Mouse (Mus musculus) G1E-ER4 (cell line): ENCODE measurements around the gene Nhp2. TPM values are rescaled to one million over a fixed set of nuclear protein-coding genes. Genes with fewer than 3 reads are reported as not detected.

Experiments used
- GATA1 ChIP-seq: IDR thresholded peaks from one replicate; pipeline ENCODE4 v1.8.0; 2012; ENCODE audit warnings: low read length, inconsistent platforms
- polyA plus RNA-seq: library from polyadenylated mRNA; stranded (reverse); fragments of >175 nt; gene quantifications from 2 replicates; pipeline ENCODE4 v1.2.3, GENCODE M21; 2012

The Nhp2 gene
- polyA plus RNA-seq: 247 and 258 TPM in 2 replicates

DNA sequence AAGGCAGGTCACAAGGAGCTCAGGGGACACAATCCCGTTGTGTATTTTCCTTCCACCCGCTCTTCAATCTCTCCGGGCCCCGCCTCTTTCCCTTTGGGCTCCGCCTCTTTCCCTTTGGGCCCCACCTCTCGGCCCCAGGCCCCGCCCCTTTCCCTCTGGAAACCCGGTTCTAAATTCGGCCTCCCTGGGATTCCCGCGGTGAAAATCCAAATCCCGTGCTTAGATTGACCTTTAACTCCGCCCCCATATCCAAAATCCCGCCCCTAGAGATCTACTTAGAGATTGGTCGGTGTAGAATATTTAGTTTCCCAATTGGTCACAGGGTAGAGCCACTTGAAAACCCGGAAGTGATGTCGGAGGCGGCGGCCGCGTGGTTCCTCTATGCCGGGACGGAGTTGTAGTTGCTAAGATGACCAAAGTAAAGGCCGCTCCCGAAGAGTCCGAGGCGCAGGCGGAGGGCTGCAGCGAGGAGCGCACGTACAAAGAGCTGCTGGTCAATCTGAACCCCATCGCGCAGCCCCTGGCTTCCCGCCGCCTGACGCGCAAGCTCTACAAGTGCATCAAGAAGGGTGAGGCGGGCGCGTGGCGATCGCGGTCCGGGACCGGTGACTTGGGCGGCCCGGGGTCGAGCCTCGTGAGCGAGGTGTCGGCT is at the start of gene Nhp2:
Nhp2 (plus strand) TSS at position 327 of the 652 bp plus-strand sequence.
- TF ChIP-seq GATA1: no peak

DNA sequence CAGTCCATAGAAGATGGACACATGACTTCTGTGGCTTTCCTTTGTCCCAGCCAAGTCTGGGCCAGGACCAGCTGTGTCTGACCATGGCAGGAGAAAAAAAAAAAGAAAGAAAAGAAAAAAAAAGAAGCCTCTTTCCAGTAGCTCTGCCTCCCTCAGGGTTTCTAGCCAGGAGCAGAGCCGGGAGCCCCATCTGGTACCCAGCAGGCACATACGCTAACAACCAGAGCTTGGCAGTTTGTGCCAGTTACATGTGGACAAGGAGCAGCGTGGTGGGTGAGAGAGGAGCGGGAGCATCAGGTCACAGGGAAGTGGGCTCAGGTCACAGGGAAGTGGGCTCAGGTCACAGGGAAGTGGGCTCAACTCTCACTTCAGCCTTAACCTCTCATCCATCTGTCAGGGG is 43.1 kb upstream of the Nhp2 start:
- TF ChIP-seq GATA1: no peak

DNA sequence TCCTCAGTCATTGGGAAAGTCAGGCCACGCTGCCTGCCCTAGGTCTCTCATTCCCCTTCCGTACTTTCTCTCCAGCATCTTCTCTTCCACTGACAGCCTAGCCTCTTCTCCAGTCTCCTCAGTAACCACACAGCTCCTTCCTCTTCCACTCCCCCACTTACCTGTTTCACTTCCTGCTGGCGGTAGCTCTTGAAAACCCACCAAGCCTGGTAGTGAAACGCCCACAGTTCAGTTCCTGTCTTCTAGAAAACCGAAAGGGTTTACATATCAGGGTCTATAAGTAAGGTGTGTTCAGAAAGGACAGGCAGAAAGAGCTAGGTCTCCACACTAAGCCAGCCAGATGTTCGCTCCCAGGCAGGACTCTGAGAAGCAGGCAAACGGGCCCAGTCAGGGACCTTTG is 41.9 kb upstream of the Nhp2 start:
- no peak for TF ChIP-seq GATA1

- TF ChIP-seq GATA1: no peak
Measured at GRCm38 (mm10) chr11:51579024-51579423, 40.5 kb upstream of the Nhp2 start.

DNA sequence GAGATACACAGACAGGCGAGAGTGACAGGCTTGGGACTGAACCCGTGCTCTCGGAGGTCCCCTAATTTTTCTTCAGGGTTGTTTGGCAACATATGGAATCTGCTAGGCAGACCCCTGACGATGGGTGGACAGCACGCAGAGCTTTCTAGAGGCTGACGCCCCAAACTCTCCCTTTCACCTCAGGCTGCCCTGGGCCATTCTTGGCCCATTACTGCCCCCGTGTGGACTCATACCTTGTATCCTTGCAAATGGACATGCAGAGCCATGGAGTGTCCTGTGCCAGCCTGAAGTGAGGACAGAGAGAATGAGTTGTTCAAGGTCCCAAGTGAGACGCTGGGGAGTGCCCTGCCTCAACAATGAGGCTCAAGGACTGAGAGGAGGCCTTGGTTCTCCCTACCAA is 36.8 kb upstream of the Nhp2 start:
- no peak for TF ChIP-seq GATA1

DNA sequence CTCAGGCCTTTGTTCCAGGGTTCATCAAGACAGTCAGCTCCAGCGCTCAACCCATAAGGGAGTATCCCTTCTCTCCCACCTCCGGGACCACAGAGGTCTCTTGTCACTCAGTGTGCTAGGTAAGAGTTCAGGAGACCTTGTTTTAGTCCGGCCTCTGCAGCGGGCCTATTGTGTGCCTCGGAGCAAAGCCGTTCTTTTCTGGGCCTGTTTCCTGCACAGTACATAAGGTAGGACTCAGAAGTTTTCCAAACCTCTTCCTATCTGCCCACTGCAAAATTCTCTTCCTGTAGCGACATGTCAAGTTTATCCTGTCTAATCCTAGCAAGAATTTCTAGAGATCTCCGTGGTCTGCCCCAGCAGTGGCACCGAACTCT is 35.5 kb upstream of the Nhp2 start:
- TF ChIP-seq GATA1: no peak

DNA sequence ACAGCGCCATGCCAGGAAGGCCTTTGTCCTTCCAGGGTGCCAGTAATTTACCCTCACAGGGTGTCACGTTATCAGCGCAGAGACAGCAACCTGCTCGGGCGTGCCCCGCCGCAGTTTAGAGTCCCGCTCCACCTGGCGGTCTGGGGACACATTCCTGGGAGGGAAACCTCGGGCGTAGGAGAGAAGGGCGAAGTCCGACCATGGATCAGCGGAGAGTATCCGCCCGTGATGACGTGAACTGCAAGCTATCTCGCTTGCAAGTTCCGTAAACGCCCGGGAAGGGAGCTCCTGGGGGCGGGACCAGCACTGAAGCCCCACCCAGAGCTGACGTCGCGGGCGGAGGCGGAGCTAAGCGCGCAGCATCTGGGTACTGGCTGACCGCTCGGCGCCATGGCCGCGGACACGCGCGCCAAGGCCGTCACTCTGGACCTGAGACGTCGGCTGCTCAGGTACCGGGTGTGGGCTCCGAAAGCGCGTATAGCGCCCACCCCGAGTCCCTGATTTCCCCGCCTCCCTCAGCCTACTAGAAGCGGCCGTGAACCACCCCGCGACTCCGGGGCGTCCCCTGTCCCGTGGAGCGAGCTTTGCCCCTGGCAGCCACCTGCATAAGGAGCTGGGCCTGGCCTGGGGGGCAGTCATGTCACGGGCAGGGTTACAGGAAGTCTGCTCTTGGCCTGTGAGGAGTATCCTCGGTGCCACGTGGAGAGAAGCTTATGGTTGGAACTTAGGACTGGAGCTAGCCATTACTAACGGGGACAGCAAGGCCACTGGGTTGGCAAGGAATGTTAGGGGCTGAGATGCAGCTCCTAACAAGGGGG is 34.9 kb upstream of the Nhp2 start, which contains the start of gene Phykpl:
Phykpl (plus strand) TSS at position 327 of the 818 bp plus-strand sequence.
- TF ChIP-seq GATA1: no peak

GRCm38 (mm10) chr11:51585608-51586252 is 33.8 kb upstream of the Nhp2 start:
- TF ChIP-seq GATA1: no peak

DNA sequence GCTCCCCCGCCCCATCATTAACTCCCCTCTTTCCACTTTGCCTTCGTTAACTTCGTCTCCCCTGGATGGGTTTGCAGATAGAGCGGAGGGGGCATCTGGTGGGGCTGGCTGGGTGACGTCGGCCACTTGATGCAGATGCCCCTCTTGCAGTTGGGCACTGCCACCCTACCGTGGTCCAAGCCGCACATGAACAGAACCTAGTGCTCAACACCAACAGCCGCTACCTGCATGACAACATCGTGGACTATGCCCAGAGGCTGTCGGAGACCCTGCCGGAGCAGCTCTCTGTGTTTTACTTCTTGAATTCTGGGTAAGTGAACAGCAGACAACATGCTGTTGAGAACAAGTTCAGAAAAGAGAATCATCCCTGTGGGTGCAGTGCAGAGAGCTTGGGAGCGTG is 33.1 kb upstream of the Nhp2 start:
- no peak for TF ChIP-seq GATA1

DNA sequence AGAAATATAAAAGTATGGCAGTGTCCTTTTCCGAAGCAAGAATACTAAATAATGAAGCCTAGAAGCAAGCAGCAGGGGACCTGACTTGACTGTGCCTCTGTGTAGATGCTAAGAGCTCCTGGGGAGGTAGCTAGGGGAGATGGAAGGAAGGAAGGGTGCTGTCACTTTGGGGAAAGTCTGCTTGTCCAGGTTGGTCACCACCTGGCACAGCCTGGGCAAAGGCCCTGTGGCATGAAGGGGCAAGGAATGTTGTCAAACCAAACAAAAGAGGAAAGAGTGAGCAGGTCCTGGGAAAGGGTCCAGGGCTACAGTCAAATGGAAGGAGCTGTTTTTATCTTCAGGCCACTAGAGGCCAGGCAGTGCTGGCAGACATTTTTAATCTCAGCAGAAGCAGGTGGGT is 32.5 kb upstream of the Nhp2 start:
- TF ChIP-seq GATA1: no peak

- TF ChIP-seq GATA1: no peak
Measured at GRCm38 (mm10) chr11:51588833-51589232, 30.7 kb upstream of the Nhp2 start.

DNA sequence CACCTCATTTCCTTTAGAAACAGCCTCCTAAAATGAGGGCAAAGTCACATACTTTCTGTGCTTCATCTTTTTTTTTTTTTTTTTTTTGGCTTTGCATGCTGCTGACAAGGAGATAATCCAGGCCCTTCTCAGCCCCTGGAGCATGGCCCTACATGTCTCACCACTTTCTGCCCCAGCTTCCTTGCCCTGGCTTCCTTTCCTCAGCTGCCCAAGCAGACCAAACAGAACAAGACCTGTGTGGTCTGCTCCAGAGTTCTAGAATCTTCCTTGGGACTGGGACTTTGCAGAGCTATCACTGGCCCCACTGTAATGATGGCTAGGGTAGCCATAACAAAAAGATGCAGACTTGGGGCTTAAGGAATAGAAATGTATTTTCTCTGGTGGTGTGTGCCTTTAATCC is 29.5 kb upstream of the Nhp2 start:
- TF ChIP-seq GATA1: no peak

GRCm38 (mm10) chr11:51591168-51591567 is 28.4 kb upstream of the Nhp2 start:
- no peak for TF ChIP-seq GATA1

DNA sequence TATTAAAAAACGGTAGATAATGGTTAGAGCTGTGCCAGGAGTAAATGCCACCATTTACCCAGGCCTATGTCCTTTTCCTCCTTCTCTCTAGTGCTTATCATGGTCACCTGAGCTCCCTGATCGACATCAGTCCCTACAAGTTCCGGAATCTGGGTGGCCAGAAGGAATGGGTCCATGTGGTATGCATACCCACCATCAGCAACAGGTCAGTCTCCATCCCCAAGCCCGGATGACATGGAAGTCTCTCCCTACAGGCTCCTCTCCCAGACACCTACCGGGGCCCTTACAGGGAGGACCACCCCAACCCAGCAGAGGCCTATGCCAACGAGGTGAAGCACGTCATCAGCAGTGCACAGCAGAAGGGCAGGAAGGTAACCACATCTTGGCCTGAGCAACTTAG is 27.6 kb upstream of the Nhp2 start:
- no peak for TF ChIP-seq GATA1

GRCm38 (mm10) chr11:51593368-51593767 is 26.2 kb upstream of the Nhp2 start:
- TF ChIP-seq GATA1: no peak

DNA sequence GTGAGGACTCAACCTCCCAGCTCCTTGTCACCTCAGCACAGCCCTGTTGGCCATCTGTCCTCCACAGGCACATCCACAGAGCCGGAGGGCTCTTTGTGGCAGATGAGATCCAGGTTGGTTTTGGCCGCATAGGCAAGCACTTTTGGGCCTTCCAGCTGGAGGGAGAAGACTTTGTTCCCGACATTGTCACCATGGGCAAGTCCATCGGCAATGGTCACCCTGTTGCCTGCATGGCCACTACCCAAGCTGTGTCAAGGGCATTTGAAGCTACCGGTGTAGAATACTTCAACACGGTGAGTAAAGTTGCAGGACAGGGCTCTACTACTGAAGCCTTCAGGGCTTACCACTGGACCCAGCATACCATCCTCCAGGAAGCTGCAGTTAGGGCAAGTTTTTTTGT is 25.7 kb upstream of the Nhp2 start:
- no peak for TF ChIP-seq GATA1
